Mouse (Mus musculus): ENCODE measurements at regions not wholly inside any gene's neighbourhood (a gene's known extent, or its start where the extent isn't known, plus 50 kb on each side); places are given as distances from the start of the nearest gene placed in this dataset.

- Histone ChIP-seq H3K9ac (replicated peaks; ENCODE audit: low read depth, low read length) (no peak overlapping the region), H3K4me1 (replicated peaks; ENCODE audit: control insufficient read depth, insufficient read depth, low read length) (no peaks in the 10 kb centered on the region), H3K36me3 (ENCODE audit: control insufficient read depth, insufficient read depth) (no peaks in the 10 kb centered on the region), H3K27ac (ENCODE audit: low read length) (no peak overlapping the region), H3K4me2 (ENCODE audit: low read length) (no peak overlapping the region), H3K4me3 (replicated peaks; ENCODE audit: low read length) (no peak overlapping the region), H3K9me3 (ENCODE audit: control insufficient read depth, low read length) (no peaks in the 10 kb centered on the region), H3K27me3 (replicated peaks; ENCODE audit: control insufficient read depth, insufficient read depth, low read length) (no peaks in the 10 kb centered on the region)
- no peak for ATAC-seq
- WGBS = 72% methylated on average over 1 of the region's 1 CpGs
Observed at GRCm38 (mm10) chr1:144452141-144452540, 115.3 kb downstream of the Rgs21 start.

DNA sequence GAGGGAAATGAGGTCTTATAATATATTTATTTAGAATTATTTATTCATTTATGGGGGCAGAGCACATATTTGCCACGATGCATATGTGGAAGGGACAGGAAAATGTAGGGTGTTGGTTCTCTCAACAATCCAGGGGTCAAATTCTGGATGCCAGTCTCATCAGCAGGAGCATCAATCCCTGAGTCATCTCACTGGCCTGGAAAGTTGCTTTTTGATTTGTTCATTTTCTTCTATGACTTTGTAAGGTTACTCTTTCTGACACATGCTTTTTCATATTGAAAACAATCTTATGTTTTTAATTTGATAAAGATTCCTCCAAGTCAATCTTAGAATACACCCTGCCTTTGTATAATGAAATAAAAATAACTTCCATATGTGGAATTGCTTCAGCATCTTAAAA, 115.7 kb downstream of the Rgs21 start:
- no peaks in the 10 kb centered on the region for H3K36me3 ChIP-seq (ENCODE audit: control insufficient read depth, insufficient read depth)
- H3K9me3 ChIP-seq (ENCODE audit: control insufficient read depth, low read length) = no peaks in the 10 kb centered on the region
- no peak overlapping the region for H3K27ac ChIP-seq (ENCODE audit: low read length)
- no peak overlapping the region for H3K4me3 ChIP-seq (replicated peaks; ENCODE audit: low read length)
- no peak for ATAC-seq
- H3K9ac ChIP-seq (replicated peaks; ENCODE audit: low read depth, low read length) = no peak overlapping the region
- WGBS = 69% methylated on average over 1 of the region's 1 CpGs
- H3K4me1 ChIP-seq (replicated peaks; ENCODE audit: control insufficient read depth, insufficient read depth, low read length) = no peaks in the 10 kb centered on the region
- H3K27me3 ChIP-seq (replicated peaks; ENCODE audit: control insufficient read depth, insufficient read depth, low read length) = no peaks in the 10 kb centered on the region
- no peak overlapping the region for H3K4me2 ChIP-seq (ENCODE audit: low read length)

DNA sequence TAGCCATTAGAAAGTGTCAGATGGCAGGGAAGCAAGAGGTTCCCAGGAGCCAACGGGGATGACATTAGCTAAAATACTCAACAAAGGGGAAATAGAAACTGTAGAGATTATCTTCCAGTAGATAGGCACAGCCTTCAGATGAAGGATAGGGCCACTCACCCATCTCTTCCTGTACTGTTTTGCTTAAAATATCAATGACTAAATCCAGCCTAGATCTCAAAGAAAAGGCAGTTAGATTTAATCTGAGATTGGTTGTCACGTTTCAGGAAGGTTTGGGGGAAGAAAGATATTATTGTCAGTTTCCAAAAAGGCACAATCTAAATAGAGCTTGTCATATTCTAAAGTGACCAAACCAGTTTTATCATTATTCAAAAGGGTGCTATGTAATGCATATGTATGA, 130.8 kb downstream of the Rgs21 start:
- Histone ChIP-seq H3K4me1 (replicated peaks; ENCODE audit: control insufficient read depth, insufficient read depth, low read length) (no peaks in the 10 kb centered on the region), H3K9ac (replicated peaks; ENCODE audit: low read depth, low read length) (no peak overlapping the region), H3K36me3 (ENCODE audit: control insufficient read depth, insufficient read depth) (no peaks in the 10 kb centered on the region), H3K4me3 (replicated peaks; ENCODE audit: low read length) (no peak overlapping the region), H3K27me3 (replicated peaks; ENCODE audit: control insufficient read depth, insufficient read depth, low read length) (no peaks in the 10 kb centered on the region), H3K4me2 (ENCODE audit: low read length) (no peak overlapping the region), H3K27ac (ENCODE audit: low read length) (no peak overlapping the region), H3K9me3 (ENCODE audit: control insufficient read depth, low read length) (no peaks in the 10 kb centered on the region)
- ATAC-seq = no peak
- WGBS = 79% methylated on average over 2 of the region's 2 CpGs

- Histone ChIP-seq H3K27me3 (replicated peaks; ENCODE audit: control insufficient read depth, insufficient read depth, low read length) (no peaks in the 10 kb centered on the region), H3K36me3 (ENCODE audit: control insufficient read depth, insufficient read depth) (no peaks in the 10 kb centered on the region), H3K9ac (replicated peaks; ENCODE audit: low read depth, low read length) (no peak overlapping the region), H3K4me1 (replicated peaks; ENCODE audit: control insufficient read depth, insufficient read depth, low read length) (no peaks in the 10 kb centered on the region), H3K4me2 (ENCODE audit: low read length) (no peak overlapping the region), H3K27ac (ENCODE audit: low read length) (no peak overlapping the region), H3K4me3 (replicated peaks; ENCODE audit: low read length) (no peak overlapping the region), H3K9me3 (ENCODE audit: control insufficient read depth, low read length) (no peaks in the 10 kb centered on the region)
- WGBS = 75% methylated on average over 2 of the region's 2 CpGs
- 0 out of 2 replicates have a peak, but pooled peaks have one; percentile 43 for ATAC-seq
Observed at GRCm38 (mm10) chr1:144432816-144433215, 134.7 kb downstream of the Rgs21 start.

DNA sequence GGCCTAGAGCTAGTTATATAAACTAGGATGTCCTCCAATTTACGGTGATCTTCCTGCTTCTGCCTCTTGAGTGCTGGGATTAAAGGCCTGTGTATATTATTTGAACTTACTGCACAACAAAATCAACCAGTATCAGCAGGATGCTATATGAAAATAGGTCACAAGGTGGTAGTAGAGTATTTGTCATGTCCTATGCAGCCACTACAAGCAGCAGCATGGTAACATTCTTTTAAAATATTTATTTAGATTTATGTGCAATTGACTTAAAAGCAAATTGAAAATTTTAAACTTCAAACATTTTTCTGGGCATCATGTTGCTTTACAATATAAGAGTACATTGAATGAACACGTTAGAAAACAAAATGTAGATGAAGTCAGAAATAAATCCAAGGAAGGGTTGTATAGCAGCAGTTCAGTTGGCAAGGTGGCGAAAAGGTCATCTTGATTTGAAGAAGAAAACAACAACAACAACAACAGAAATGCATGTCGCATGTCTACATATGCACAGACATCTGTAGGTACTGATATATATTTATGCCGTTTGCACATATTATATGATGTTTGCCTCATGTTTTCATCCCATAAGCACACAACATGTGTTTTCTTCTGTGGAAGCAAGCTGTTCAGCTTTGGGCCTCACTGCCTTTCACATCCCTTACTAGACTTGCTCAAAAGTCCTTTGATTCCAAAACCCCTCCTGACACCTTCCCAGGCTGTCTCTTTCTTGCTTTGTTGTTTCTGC, 135.8 kb downstream of the Rgs21 start:
- WGBS = 70% methylated on average over 5 of the region's 5 CpGs
- Histone ChIP-seq H3K27ac (ENCODE audit: low read length) (no peak overlapping the region), H3K36me3 (ENCODE audit: control insufficient read depth, insufficient read depth) (no peaks in the 10 kb centered on the region), H3K4me1 (replicated peaks; ENCODE audit: control insufficient read depth, insufficient read depth, low read length) (no peaks in the 10 kb centered on the region), H3K9me3 (ENCODE audit: control insufficient read depth, low read length) (no peaks in the 10 kb centered on the region), H3K4me2 (ENCODE audit: low read length) (no peak overlapping the region), H3K9ac (replicated peaks; ENCODE audit: low read depth, low read length) (no peak overlapping the region), H3K27me3 (replicated peaks; ENCODE audit: control insufficient read depth, insufficient read depth, low read length) (no peaks in the 10 kb centered on the region), H3K4me3 (replicated peaks; ENCODE audit: low read length) (no peak overlapping the region)
- peak; percentile 82 for ATAC-seq

DNA sequence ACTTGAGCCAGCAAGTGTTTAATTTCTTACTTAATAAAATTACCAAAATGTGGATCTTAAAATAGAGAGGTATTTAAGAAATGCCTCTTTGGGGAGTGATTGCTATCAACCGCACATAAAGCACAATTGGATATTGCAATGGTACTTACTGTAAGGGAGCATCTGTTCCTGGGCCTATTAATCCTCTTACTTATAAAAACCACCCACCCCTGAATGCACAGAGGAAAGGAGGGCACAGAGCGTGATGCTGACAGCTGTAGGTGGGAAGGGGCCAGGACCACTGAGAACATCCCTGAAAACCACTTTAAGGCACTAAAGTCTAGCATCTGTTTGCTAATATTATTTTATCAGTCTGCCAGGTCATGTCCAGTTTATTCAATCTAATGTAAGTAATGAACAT, 146.1 kb downstream of the Rgs21 start:
- Histone ChIP-seq H3K4me2 (ENCODE audit: low read length) (no peak overlapping the region), H3K4me1 (replicated peaks; ENCODE audit: control insufficient read depth, insufficient read depth, low read length) (no peaks in the 10 kb centered on the region), H3K9me3 (ENCODE audit: control insufficient read depth, low read length) (no peaks in the 10 kb centered on the region), H3K9ac (replicated peaks; ENCODE audit: low read depth, low read length) (no peak overlapping the region), H3K27ac (ENCODE audit: low read length) (no peak overlapping the region), H3K27me3 (replicated peaks; ENCODE audit: control insufficient read depth, insufficient read depth, low read length) (no peaks in the 10 kb centered on the region), H3K36me3 (ENCODE audit: control insufficient read depth, insufficient read depth) (no peaks in the 10 kb centered on the region), H3K4me3 (replicated peaks; ENCODE audit: low read length) (no peak overlapping the region)
- WGBS = 79% methylated on average over 2 of the region's 2 CpGs
- ATAC-seq = no peak

GRCm38 (mm10) chr1:144406387-144407383, 157.6 kb upstream of the Rgs1 start:
- Histone ChIP-seq H3K9ac (replicated peaks; ENCODE audit: low read depth, low read length) (no peak overlapping the region), H3K4me2 (ENCODE audit: low read length) (no peak overlapping the region), H3K9me3 (ENCODE audit: control insufficient read depth, low read length) (no peaks in the 10 kb centered on the region), H3K27ac (ENCODE audit: low read length) (no peak overlapping the region), H3K27me3 (replicated peaks; ENCODE audit: control insufficient read depth, insufficient read depth, low read length) (no peaks in the 10 kb centered on the region), H3K4me1 (replicated peaks; ENCODE audit: control insufficient read depth, insufficient read depth, low read length) (no peaks in the 10 kb centered on the region), H3K4me3 (replicated peaks; ENCODE audit: low read length) (no peak overlapping the region), H3K36me3 (ENCODE audit: control insufficient read depth, insufficient read depth) (no peaks in the 10 kb centered on the region)
- WGBS = 22% methylated on average over 15 of the region's 15 CpGs
- ATAC-seq = peak; percentile 93

DNA sequence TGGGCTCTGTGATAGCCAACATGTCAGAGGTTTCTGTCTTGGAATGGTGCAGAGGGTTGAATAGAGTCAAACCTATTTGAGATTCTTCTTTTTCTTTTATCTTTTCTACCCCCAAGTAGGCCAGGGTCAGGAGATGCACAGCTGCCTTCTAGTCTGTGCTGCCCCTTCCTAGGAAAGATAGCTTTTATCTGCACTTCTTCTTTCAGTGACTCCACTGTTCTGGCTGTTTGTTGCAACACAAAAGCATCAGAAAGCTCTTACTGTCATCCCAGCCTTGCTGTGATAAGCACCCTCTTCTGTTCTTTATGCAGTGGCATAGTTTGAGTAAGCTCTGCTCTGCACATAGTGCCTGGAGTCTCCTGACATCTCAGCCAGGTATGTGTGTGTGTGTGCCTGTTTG, 156.7 kb upstream of the Rgs1 start:
- H3K36me3 ChIP-seq (ENCODE audit: control insufficient read depth, insufficient read depth) = no peaks in the 10 kb centered on the region
- no peak overlapping the region for H3K9ac ChIP-seq (replicated peaks; ENCODE audit: low read depth, low read length)
- H3K9me3 ChIP-seq (ENCODE audit: control insufficient read depth, low read length) = no peaks in the 10 kb centered on the region
- H3K4me2 ChIP-seq (ENCODE audit: low read length) = no peak overlapping the region
- H3K27ac ChIP-seq (ENCODE audit: low read length) = no peak overlapping the region
- H3K27me3 ChIP-seq (replicated peaks; ENCODE audit: control insufficient read depth, insufficient read depth, low read length) = no peaks in the 10 kb centered on the region
- H3K4me1 ChIP-seq (replicated peaks; ENCODE audit: control insufficient read depth, insufficient read depth, low read length) = no peaks in the 10 kb centered on the region
- no peak overlapping the region for H3K4me3 ChIP-seq (replicated peaks; ENCODE audit: low read length)
- no peak for ATAC-seq

GRCm38 (mm10) chr1:144405031-144405430, 156.0 kb upstream of the Rgs1 start:
- Histone ChIP-seq H3K9me3 (ENCODE audit: control insufficient read depth, low read length) (no peaks in the 10 kb centered on the region), H3K4me1 (replicated peaks; ENCODE audit: control insufficient read depth, insufficient read depth, low read length) (no peaks in the 10 kb centered on the region)
- 78% methylated on average over 3 of the region's 3 CpGs for WGBS

More at GRCm38 (mm10) chr1:144405031-144405430, 156.0 kb upstream of the Rgs1 start:
- Histone ChIP-seq H3K36me3 (ENCODE audit: control insufficient read depth, insufficient read depth) (no peaks in the 10 kb centered on the region), H3K27me3 (replicated peaks; ENCODE audit: control insufficient read depth, insufficient read depth, low read length) (no peaks in the 10 kb centered on the region), H3K27ac (ENCODE audit: low read length) (no peak overlapping the region), H3K4me2 (ENCODE audit: low read length) (no peak overlapping the region), H3K9ac (replicated peaks; ENCODE audit: low read depth, low read length) (no peak overlapping the region), H3K4me3 (replicated peaks; ENCODE audit: low read length) (no peak overlapping the region)
- no peak for ATAC-seq
